Mouse (Mus musculus) A20 (cell line): ENCODE results near the gene Ctf2.
"Not testable (repeated sequence)": the region's sequence is repeated elsewhere in the genome, so short reads cannot be mapped to it uniquely, and the experiment has no call there.

ENCODE experiments used
- DNase-seq: peaks from one replicate; pipeline ENCODE4 v3.0.0-alpha.2; 2011; ENCODE audit warnings: low read depth, low spot score

Ctf2 gene

DNA sequence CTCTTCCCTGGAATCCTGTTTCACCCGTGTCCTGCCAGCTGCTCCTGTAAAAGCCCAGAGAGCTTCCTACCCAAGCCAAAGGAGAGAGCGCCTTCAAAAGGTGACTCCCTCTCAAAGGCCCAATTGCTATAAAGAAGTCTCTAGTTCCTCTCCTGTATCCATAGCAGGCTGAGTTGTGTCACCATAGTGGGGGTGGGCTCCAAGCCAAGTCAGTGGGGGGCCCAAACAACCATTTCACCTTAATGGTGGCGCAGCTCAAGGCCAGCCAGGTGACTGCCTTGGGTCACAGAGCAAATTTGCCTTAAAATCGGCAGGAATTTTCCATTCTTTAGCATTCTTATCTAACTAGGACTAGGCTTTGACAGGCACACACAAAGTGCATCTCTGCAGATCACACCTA is 17.1 kb downstream of the Ctf2 start:
- no peak for DNase-seq

DNA sequence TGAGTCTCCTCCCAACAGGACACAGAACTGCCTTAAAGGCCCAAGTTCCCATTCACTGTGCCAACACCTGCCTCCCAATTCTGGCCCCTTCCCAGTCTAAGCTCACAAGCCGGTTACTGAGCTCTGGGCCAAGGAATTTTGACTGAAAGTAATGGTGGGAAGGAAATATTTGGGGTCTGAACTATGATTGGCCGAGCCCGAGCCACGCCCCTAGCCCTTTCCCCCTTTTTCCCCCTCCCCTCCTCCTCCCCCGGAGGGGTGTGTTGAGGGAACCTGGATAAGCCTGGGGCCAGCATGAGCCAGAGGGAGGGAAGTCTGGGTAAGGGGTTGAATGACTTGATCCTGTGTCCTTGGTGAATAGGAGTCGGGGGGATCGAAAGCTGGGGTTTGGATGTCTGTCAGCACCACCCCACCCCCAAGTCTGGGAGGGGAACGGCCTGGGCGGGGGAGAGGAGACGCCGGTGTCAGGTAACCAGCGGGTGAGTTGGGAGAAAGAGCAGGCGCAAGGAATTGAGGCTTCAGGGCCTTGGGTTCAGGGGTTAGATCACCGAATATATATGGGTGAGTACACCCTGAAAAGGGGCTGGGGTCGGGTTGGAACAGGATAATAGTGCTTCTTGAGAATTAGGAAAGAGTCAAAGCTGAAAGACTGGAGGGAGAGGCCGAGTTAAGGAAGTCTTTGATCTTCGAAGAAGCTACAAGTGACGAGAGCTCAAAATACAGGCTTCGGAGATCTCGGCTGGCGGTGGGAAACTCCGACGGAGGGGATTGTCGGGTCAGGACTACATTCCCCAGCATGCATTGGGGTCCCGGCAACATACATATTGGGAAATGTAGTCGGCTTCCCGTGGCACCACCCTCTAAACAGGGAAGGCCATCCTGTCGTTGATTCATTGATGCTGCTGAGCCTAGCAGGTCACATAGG is 19.2 kb downstream of the Ctf2 start, which contains the start of gene Ctf1:
Ctf1 (plus strand) TSS at position 276 of the 925 bp plus-strand sequence.
- no peak for DNase-seq

DNA sequence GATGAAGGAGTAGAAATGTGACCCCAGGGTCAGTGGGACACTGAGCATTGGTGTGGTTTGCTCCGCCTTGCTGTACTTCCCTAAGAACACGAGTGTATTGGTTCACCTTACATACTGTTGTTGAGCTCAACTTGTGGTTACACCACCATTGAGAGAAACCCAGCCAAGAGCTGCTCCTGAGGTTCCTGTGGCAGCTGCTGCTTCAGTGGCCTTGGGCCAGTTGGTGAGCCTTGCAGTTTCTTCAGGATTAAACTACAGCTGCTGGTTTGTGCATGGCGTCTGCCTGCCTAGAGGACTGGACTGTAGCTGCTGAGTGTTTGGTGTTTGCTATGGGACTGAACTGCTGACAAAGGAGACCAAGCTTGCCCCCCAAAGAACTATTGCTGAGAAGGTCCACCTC is 20.5 kb downstream of the Ctf2 start:
- DNase-seq, result no peak

DNA sequence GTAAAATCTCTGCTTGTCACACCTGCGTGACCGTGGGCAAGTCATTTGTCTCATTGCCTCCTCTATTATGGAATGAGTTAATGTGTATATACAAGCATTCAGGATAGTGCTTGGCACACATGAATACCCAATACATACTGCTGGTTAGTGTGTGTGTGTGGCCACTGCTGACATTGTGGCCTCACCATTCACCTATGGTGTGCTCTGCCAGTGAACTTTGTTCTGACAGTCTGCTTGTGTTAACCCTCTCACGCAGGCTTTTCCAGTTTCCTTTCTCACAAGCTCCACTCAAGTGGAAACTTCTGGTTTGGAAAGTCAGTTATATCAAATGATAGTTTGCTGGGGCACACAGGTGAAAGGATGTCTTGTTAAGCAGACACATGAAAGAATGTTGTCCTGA is 20.9 kb downstream of the Ctf2 start:
- DNase-seq, result no peak

DNA sequence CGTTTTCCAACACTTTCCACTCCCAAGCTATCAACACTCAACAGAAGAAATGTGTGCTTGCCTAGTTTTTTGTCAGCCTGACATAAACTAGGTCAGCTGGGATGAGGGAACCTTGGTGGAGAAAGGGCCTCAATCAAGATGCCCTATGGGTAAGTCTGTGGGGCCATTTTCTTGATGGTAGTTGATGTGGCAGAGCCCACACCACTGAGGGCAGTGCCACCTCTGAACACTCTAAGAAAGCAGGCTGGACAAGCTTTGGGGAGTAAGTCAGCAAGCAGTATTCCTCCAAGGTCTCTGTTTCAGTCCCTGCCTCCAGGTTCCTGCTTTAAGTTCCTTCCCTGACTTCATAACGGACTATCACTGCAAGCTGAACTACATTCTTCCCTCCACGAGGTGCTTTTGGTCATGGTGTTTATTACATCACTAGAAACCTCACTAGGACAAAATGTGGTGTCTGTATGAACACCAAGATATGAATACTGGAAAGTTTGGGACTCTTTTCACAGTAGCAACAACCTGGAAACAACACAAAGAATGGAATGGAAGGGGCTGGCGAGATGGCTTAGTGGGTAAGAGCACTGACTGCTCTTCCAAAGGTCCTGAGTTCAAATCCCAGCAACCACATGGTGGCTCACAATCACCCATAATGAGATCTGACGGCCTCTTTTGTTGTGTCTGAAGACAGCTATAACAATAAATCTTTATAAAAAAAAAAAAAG is 22.5 kb downstream of the Ctf2 start:
- DNase-seq, result no peak

- DNase-seq, result peak; percentile 96
Measured at GRCm38 (mm10) chr7:127708207-127709078, 23.5 kb downstream of the Ctf2 start, which contains the start of gene Bcl7c. Bcl7c (minus strand) TSS chr7:127708933.

DNA sequence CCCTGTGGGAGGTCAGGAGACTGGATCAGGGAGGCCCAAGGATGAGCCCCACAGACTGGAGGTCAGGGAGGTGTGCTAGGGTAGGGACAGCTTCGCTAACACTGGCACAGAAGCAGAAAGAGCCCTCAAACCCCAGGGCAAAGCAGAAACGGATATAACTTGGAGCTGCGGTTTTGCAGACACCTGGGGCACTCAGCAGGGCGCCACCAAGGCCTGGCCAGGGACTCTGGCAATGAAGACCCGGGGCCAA is 24.1 kb downstream of the Ctf2 start:
- DNase-seq, result no peak

DNA sequence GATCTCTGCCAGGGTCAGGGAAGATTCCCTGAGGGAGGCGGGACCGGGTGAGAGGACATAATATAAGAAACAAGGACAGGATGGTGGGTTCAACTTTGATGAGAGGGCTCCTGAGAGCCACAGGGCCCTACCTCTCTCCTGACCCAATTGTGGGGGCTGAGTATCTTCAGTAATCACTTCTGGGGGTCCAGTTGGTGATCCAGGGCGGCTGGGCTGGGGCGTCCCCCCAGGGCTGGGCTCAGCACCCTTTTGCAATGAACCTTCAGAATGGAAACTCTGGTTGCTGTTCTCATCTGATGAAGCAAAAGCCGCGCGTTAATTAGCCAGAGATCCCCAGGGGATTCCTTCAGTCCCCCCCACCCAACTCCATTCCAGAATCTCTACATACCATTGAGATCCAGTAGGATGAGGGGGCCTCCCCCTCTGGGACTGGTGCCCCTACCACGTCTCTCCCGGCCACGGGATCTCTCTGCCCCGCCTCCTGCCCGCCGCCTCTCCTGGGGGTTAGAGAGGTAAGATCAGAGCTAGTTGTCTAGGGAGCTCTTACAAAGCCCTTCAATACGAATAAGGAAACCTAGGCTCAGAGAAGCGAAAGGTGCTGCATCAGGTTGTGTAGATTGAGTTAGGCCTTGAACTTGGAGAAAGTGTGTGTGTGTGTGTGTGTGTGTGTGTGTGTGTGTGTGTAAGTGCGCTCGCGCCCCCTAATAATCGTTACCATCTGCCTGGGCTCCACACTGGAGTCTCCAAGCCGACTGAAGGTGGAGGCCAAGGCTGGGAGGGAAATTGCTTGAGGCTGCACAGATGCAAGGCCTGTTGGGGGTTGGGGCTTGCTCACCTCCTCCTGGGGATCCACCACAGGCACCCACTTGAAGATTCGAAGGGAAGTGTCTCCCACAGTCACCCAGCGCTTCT is 24.7 kb downstream of the Ctf2 start:
- no peak for DNase-seq

DNA sequence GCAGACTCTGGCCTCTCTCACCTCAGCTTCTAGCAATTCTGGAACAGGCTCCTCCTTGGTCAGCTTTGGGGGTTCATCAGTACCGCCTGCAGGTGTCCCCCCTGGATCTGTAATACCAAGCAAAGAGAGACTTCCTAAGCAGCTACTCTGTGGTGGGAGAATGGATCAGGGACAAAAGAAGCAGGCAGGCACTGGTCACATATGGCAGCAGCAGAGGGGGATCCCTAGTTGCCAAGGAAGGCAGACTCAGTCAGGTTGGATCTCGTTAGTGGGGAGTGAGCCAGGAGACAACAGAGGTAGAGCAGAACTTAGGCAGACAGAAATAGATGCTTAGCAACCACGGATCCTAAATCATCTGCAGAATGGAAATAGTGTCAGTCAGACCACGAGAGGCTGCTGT is 26.3 kb downstream of the Ctf2 start:
- no peak for DNase-seq

DNA sequence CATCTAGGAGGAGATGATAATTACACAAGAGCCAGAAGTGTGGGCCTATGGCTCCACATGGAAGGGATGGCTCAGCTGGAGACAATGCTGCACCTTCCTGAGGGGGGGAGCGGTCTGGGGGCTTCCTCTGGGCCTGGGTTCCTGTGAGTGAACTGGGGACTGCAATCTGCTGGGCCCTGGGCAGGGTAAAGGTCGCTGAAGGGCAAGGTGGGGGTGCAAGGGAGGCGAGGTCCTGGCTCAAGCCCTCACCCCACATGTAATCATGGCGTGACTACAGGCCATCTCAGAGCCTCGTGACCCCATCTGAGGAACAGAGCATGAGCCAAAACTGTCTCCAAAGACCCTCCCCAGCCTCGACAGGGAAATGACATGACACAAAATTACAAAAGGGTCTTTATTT is 27.4 kb downstream of the Ctf2 start:
- DNase-seq, result no peak

GRCm38 (mm10) chr7:127703561-127704178 is 28.3 kb downstream of the Ctf2 start:
- DNase-seq, result no peak

GRCm38 (mm10) chr7:127700712-127701331 is 31.1 kb downstream of the Ctf2 start:
- no peak for DNase-seq

DNA sequence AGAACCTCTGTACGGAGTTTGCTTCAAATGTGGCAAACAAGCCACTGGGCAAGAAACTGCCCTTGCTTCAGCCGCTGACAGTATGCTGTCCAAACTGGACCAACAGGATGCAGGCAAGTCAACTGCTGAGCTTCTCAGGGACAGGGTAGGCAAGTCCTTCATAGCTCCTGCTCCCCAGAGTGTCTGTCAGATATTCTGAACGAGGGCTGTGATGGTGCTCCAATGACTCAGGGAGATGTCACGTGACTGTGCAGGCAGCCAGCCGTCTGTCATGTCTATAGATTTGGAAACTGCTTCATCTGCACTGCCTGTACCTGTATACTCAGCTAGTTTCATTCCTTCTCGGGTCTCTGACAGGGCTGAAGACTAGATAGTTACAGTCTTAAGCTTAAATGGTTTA is 33.0 kb downstream of the Ctf2 start:
- no peak for DNase-seq

- not testable (repeated sequence) for DNase-seq
Measured at GRCm38 (mm10) chr7:127693730-127694129, 38.2 kb downstream of the Ctf2 start.

DNA sequence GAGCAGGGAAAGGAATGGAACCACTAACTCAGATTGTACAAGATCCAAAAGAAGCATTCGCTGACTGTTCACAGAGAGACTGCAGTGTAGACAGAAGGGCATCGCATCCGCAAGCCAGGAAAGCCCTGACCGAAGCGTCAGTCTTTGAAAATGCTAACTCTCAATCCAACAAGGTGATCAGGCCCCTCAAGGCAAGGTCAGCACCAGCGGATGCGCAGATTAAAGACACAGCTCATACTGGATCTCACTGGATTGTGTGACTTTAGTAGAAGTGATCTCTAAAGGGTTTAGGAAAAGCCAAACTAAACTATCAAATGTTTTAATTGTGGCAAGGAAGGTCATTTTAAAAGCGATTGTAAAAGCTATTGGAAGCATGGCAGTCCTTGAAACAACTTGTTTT is 38.7 kb downstream of the Ctf2 start:
- DNase-seq, result no peak

- DNase-seq, result no peak
Measured at GRCm38 (mm10) chr7:127691221-127691989, 40.6 kb downstream of the Ctf2 start.

- no peak for DNase-seq
Measured at GRCm38 (mm10) chr7:127689626-127690280, 42.2 kb downstream of the Ctf2 start.

DNA sequence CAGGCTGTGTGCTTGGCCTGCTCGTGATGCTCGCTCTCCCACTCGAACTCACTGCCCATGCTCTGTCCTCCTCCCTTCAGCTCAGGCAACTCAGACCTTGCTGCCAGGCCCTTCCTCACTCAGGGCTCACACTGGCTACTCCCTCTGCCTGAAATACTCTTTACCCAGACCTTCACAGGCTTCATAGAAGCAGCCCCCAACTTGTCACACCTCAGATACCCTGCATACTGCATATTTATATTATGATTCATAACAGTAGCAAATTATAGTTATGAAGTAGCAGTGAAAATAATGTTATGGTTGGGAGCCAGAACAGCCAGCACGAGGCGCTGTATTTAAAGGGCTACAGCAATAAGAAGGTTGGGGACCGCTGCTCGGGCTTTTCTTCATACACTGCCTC is 43.0 kb downstream of the Ctf2 start:
- no peak for DNase-seq
